Mouse (Mus musculus) liver, postnatal 0 days (tissue): Measurements from ENCODE around the gene Bhlha15.

Source experiments
- CTCF ChIP-seq: sonication (generic); IDR thresholded peaks from 2 replicates; pipeline ENCODE4 v1.5.1; 2016; ENCODE audit warnings: antibody characterized with exemption, low read depth
- EP300 ChIP-seq: IDR thresholded peaks from 2 replicates; pipeline ENCODE4 v1.6.1; 2016; ENCODE audit warnings: antibody characterized with exemption, low read depth, mild to moderate bottlenecking

DNA sequence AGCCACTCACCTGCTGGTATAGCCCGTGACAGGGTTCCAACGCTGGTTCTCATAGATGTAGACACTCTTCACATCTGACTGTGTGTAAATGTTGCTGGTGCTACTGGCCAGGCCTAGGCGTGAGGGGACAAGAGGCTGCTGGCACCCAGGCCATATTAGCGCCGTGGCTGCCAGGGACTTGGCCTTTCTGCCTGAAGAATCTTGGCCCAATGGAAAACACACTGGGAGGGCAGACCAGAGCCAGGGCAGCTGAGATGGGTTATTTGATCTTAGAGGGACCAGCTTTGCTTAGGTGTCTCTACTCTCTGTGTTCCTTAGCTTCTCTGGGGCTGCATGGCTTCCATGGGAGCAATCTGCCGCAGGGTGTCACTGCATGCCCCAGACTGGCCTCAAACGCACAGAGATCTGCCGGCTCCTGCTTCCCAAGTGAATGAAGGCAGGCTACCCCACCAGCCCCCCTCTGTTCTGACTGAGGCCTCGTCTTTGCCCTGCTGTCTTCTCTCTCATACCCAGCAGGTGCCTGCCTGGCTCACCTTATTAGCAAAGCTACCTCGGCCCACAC lies 13.4 kb downstream of the Bhlha15 start:
- TF ChIP-seq EP300 (no peak), CTCF (no peak)
